Mouse (Mus musculus) midbrain, embryonic 14.5 days (tissue): ENCODE results near the gene Nip7. TPM values are rescaled to one million over a fixed set of nuclear protein-coding genes. Genes with fewer than 3 reads are reported as not detected.
A peak's percentile ranks its signal among the peaks of the same experiment; 100 is the strongest.

Experiments used
- ATAC-seq: fragments of 200-750 bp; cut with Nextera tagmentation; 2 replicates; pipeline ENCODE4 v1.8.0; 2017; ENCODE audit warnings: moderate number of reproducible peaks, moderate library complexity; ENCODE audit not compliant: low FRiP score, low TSS enrichment
- DNase-seq: peaks from one replicate; pipeline ENCODE4 v3.0.0-alpha.2; 2015
- H3K27ac ChIP-seq: fragments of 300-500 bp; sonication (generic); replicated peaks from 2 replicates; pipeline ENCODE4 v1.5.1; 2014; ENCODE audit warnings: mild to moderate bottlenecking, low read depth, low read length, moderate library complexity
- H3K27me3 ChIP-seq: fragments of 300-500 bp; sonication (generic); 2 replicates; pipeline ENCODE4 v1.6.1; 2014; ENCODE audit warnings: low read length, control low read depth, mixed read lengths; ENCODE audit not compliant: control insufficient read depth, insufficient read depth
- H3K36me3 ChIP-seq: fragments of 300-500 bp; sonication (generic); 2 replicates; pipeline ENCODE4 v1.6.1; 2014; ENCODE audit warnings: low read length, control low read depth; ENCODE audit not compliant: control insufficient read depth, insufficient read depth
- H3K4me1 ChIP-seq: fragments of 300-500 bp; sonication (generic); 2 replicates; pipeline ENCODE4 v1.6.1; 2014; ENCODE audit warnings: mild to moderate bottlenecking, antibody characterized with exemption, low read length, control low read depth; ENCODE audit not compliant: control insufficient read depth, insufficient read depth
- H3K4me2 ChIP-seq: fragments of 300-500 bp; sonication (generic); 2 replicates; pipeline ENCODE4 v1.6.1; 2014; ENCODE audit warnings: mild to moderate bottlenecking, low read length, moderate library complexity
- H3K4me3 ChIP-seq: fragments of 300-500 bp; sonication (generic); replicated peaks from 2 replicates; pipeline ENCODE4 v1.5.1; 2014; ENCODE audit warnings: low read depth, low read length
- H3K9ac ChIP-seq: fragments of 300-500 bp; sonication (generic); replicated peaks from 2 replicates; pipeline ENCODE4 v1.6.1; 2014; ENCODE audit warnings: mild to moderate bottlenecking, low read length, moderate library complexity
- H3K9me3 ChIP-seq: fragments of 300-500 bp; sonication (generic); 2 replicates; pipeline ENCODE4 v1.6.1; 2016; ENCODE audit warnings: low read length, control low read depth, mixed read lengths; ENCODE audit not compliant: control insufficient read depth
- WGBS: fragments of 180-500 bp; shearing (Covaris S2); extraction: QIAGEN DNeasy Blood & Tissue Kit; methylation state at CpG from one replicate; pipeline ENCODE4 v1.1.7; 2014; 5-methylcytosine and 5-hydroxymethylcytosine counted together
- polyA plus RNA-seq: library from polyadenylated mRNA; unstranded; fragments of >200 nt; fragmentation: Nextera tagmentation; extraction: Ambion mirVana; gene quantifications from 2 replicates; pipeline ENCODE4 v1.2.1, GENCODE M21; 2014

The Nip7 gene
- polyA plus RNA-seq, 1 experiment from 2014 or later: 73.3 TPM

- 95% methylated on average over 4 of the region's 4 CpGs for WGBS
- Histone ChIP-seq H3K9ac (no peak overlapping the region), H3K27me3 (no peaks in the 10 kb centered on the region), H3K4me1 (0 out of 2 replicates have a peak, but pooled peaks cover 6% of the 10 kb centered on the region), H3K4me2 (peak overlapping the region; percentile 83), H3K4me3 (no peak overlapping the region), H3K9me3 (no peaks in the 10 kb centered on the region), H3K36me3 (peaks cover 74% of the 10 kb centered on the region), H3K27ac (no peak overlapping the region)
- DNase-seq: no peak
- ATAC-seq: no peak
These were observed 7.2 kb upstream of the Nip7 start for GRCm38 (mm10) chr8:107049480-107049879.

GRCm38 (mm10) chr8:107052046-107052445, 4.6 kb upstream of the Nip7 start:
- DNase-seq: no peak
- H3K4me1 ChIP-seq: 0 out of 2 replicates have a peak, but pooled peaks cover 6% of the 10 kb centered on the region
- H3K27ac ChIP-seq: no peak overlapping the region
- WGBS: 98% methylated on average over 8 of the region's 8 CpGs
- H3K4me2 ChIP-seq: no peak overlapping the region
- no peak overlapping the region for H3K4me3 ChIP-seq
- no peak for ATAC-seq
- H3K9me3 ChIP-seq: no peaks in the 10 kb centered on the region
- H3K36me3 ChIP-seq: peaks cover 51% of the 10 kb centered on the region
- H3K9ac ChIP-seq: no peak overlapping the region
- H3K27me3 ChIP-seq: no peaks in the 10 kb centered on the region

- H3K9me3 ChIP-seq: no peaks in the 10 kb centered on the region
- H3K36me3 ChIP-seq: peaks cover 40% of the 10 kb centered on the region
- no peaks in the 10 kb centered on the region for H3K27me3 ChIP-seq
- WGBS: under 1% methylated on average over 33 of the region's 33 CpGs
- DNase-seq (no peak), ATAC-seq (peak; percentile 66; the same call in 1 of the 2 replicates)
- H3K27ac ChIP-seq: peak overlapping the region; percentile 37; the same call in 1 of the 2 replicates
- peak overlapping the region; percentile 68 for H3K9ac ChIP-seq
- peak overlapping the region; percentile 95 for H3K4me2 ChIP-seq
- 0 out of 2 replicates have a peak, but pooled peaks cover 4% of the 10 kb centered on the region for H3K4me1 ChIP-seq
- H3K4me3 ChIP-seq: peak overlapping the region; percentile 99
These were observed 294 bp downstream of the Nip7 start for GRCm38 (mm10) chr8:107056973-107057369.

- Histone ChIP-seq H3K4me2 (no peak overlapping the region), H3K9ac (no peak overlapping the region), H3K36me3 (peaks cover 18% of the 10 kb centered on the region), H3K9me3 (no peaks in the 10 kb centered on the region), H3K27me3 (no peaks in the 10 kb centered on the region), H3K27ac (no peak overlapping the region), H3K4me1 (no peaks in the 10 kb centered on the region), H3K4me3 (no peak overlapping the region)
- no peak for DNase-seq
- WGBS: 93% methylated on average over 1 of the region's 1 CpGs
- no peak for ATAC-seq
These were observed 5.9 kb downstream of the Nip7 start for GRCm38 (mm10) chr8:107062613-107063012.

- no peak for ATAC-seq
- Histone ChIP-seq H3K9me3 (no peaks in the 10 kb centered on the region), H3K4me1 (no peaks in the 10 kb centered on the region), H3K27ac (no peak within 1 kb of the TSS), H3K4me2 (no peak within 1 kb of the TSS), H3K36me3 (peaks cover 21% of the 10 kb centered on the region), H3K27me3 (no peaks in the 10 kb centered on the region), H3K9ac (no peak within 1 kb of the TSS), H3K4me3 (no peak within 1 kb of the TSS)
- 68% methylated on average over 17 of the region's 17 CpGs for WGBS
- no peak for DNase-seq
These were observed 9.1 kb downstream of the Nip7 start, which contains the start of gene Tmed6 for GRCm38 (mm10) chr8:107065511-107066496. TSS of gene Tmed6 (minus strand) at chr8:107065644.

- H3K9ac ChIP-seq: no peak overlapping the region
- H3K4me1 ChIP-seq: no peaks in the 10 kb centered on the region
- no peak overlapping the region for H3K27ac ChIP-seq
- DNase-seq (no peak), ATAC-seq (no peak)
- peaks cover 89% of the 10 kb centered on the region for H3K36me3 ChIP-seq
- H3K27me3 ChIP-seq: no peaks in the 10 kb centered on the region
- 91% methylated on average over 4 of the region's 4 CpGs for WGBS
- H3K9me3 ChIP-seq: no peaks in the 10 kb centered on the region
- no peak overlapping the region for H3K4me2 ChIP-seq
- no peak overlapping the region for H3K4me3 ChIP-seq
These were observed 17.0 kb downstream of the Nip7 start for GRCm38 (mm10) chr8:107073706-107074105.

GRCm38 (mm10) chr8:107074128-107074527, 17.5 kb downstream of the Nip7 start:
- peaks cover 90% of the 10 kb centered on the region for H3K36me3 ChIP-seq
- H3K27me3 ChIP-seq: no peaks in the 10 kb centered on the region
- no peak overlapping the region for H3K9ac ChIP-seq
- H3K27ac ChIP-seq: no peak overlapping the region
- H3K4me1 ChIP-seq: no peaks in the 10 kb centered on the region
- 95% methylated on average over 1 of the region's 1 CpGs for WGBS
- H3K4me2 ChIP-seq: no peak overlapping the region
- DNase-seq: no peak
- H3K4me3 ChIP-seq: no peak overlapping the region
- no peak for ATAC-seq
- H3K9me3 ChIP-seq: no peaks in the 10 kb centered on the region

- Histone ChIP-seq H3K27me3 (no peaks in the 10 kb centered on the region), H3K9me3 (no peaks in the 10 kb centered on the region), H3K4me1 (no peaks in the 10 kb centered on the region), H3K9ac (no peak overlapping the region), H3K36me3 (peaks cover 92% of the 10 kb centered on the region), H3K4me3 (no peak overlapping the region), H3K27ac (no peak overlapping the region), H3K4me2 (no peak overlapping the region)
- 92% methylated on average over 7 of the region's 7 CpGs for WGBS
- no peak for DNase-seq
- ATAC-seq: no peak
These were observed 19.7 kb downstream of the Nip7 start for GRCm38 (mm10) chr8:107076239-107076888.
